Mouse (Mus musculus) kidney, postnatal 0 days (tissue): ENCODE measurements around the gene Ctdspl2. TPM values are rescaled to one million over a fixed set of nuclear protein-coding genes. Genes with fewer than 3 reads are reported as not detected.
"Not testable (repeated sequence)": the region's sequence is repeated elsewhere in the genome, so short reads cannot be mapped to it uniquely, and the experiment has no call there.

ENCODE experiments used
- ATAC-seq: fragments of 200-750 bp; cut with Nextera tagmentation; replicated peaks from 2 replicates; pipeline ENCODE4 v1.8.0; 2017; ENCODE audit warnings: low read depth, moderate number of reproducible peaks, moderate TSS enrichment, moderate library complexity; ENCODE audit not compliant: low FRiP score
- DNase-seq: peaks from one replicate; pipeline ENCODE4 v3.0.0-alpha.2; 2016; ENCODE audit warnings: low spot score
- H3K27ac ChIP-seq: fragments of 300-500 bp; sonication (generic); 2 replicates; pipeline ENCODE4 v1.5.1; 2014; ENCODE audit warnings: mild to moderate bottlenecking
- H3K27me3 ChIP-seq: fragments of 300-500 bp; sonication (generic); 2 replicates; pipeline ENCODE4 v1.6.1; 2014; ENCODE audit warnings: low read length, mixed read lengths; ENCODE audit not compliant: insufficient read depth
- H3K36me3 ChIP-seq: fragments of 300-500 bp; sonication (generic); 2 replicates; pipeline ENCODE4 v1.6.1; 2014; ENCODE audit warnings: low read length, mixed read lengths; ENCODE audit not compliant: insufficient read depth
- H3K4me1 ChIP-seq: fragments of 300-500 bp; sonication (generic); replicated peaks from 2 replicates; pipeline ENCODE4 v1.6.1; 2014; ENCODE audit warnings: antibody characterized with exemption, low read length, mixed read lengths; ENCODE audit not compliant: insufficient read depth
- H3K4me2 ChIP-seq: fragments of 300-500 bp; sonication (generic); 2 replicates; pipeline ENCODE4 v1.6.1; 2014; ENCODE audit warnings: mild to moderate bottlenecking, low read length, moderate library complexity, mixed read lengths
- H3K4me3 ChIP-seq: fragments of 300-500 bp; sonication (generic); replicated peaks from 2 replicates; pipeline ENCODE4 v1.5.1; 2014; ENCODE audit warnings: low read depth, low read length
- H3K9ac ChIP-seq: fragments of 300-500 bp; sonication (generic); 2 replicates; pipeline ENCODE4 v1.6.1; 2014; ENCODE audit warnings: low read depth, low read length
- H3K9me3 ChIP-seq: fragments of 300-500 bp; sonication (generic); replicated peaks from 2 replicates; pipeline ENCODE4 v1.6.1; 2016; ENCODE audit warnings: low read length, inconsistent platforms, mixed read lengths
- CTCF ChIP-seq: IDR thresholded peaks from 2 replicates; pipeline ENCODE4 v1.5.1; 2016; ENCODE audit warnings: antibody characterized with exemption, low read depth, mild to moderate bottlenecking, moderate library complexity
- WGBS: fragments of 180-500 bp; shearing (Covaris S2); extraction: QIAGEN DNeasy Blood & Tissue Kit; methylation state at CpG from one replicate; pipeline ENCODE4 v1.1.7; 2014; 5-methylcytosine and 5-hydroxymethylcytosine counted together
- polyA plus RNA-seq: library from polyadenylated mRNA; unstranded; fragments of >200 nt; fragmentation: Nextera tagmentation; extraction: Ambion mirVana; gene quantifications from 2 replicates; pipeline ENCODE4 v1.2.1, GENCODE M21; 2015

Ctdspl2 gene
- 38.9 and 40.8 TPM in 2 replicates for polyA plus RNA-seq

- TF ChIP-seq CTCF = peak; percentile 27
- Histone ChIP-seq H3K9me3 (no peaks in the 10 kb centered on the region), H3K36me3 (0 out of 2 replicates have a peak, but pooled peaks cover 3% of the 10 kb centered on the region), H3K27me3 (no peaks in the 10 kb centered on the region), H3K4me1 (0 out of 2 replicates have a peak, but pooled peaks cover 7% of the 10 kb centered on the region), H3K9ac (peak within 1 kb of the TSS; percentile 92), H3K4me3 (peak within 1 kb of the TSS; percentile 88), H3K4me2 (peak within 1 kb of the TSS; percentile 54), H3K27ac (peak within 1 kb of the TSS; percentile 98)
- ATAC-seq (peak; percentile 97), DNase-seq (peak; percentile 99)
- 2% methylated on average over 42 of the region's 48 CpGs for WGBS
Observed at GRCm38 (mm10) chr2:121955765-121956223, at the start of gene Ctdspl2, which contains the start of gene Mageb3. Ctdspl2 (plus strand) TSS chr2:121956001. Mageb3 (minus strand) TSS chr2:121956092.

GRCm38 (mm10) chr2:121909975-121910374 is 45.8 kb upstream of the Ctdspl2 start:
- Histone ChIP-seq H3K36me3 (peaks cover 14% of the 10 kb centered on the region; the same call in 1 of the 2 replicates), H3K9me3 (no peaks in the 10 kb centered on the region), H3K4me3 (no peak overlapping the region), H3K4me2 (no peak overlapping the region), H3K27ac (no peak overlapping the region), H3K27me3 (no peaks in the 10 kb centered on the region), H3K9ac (no peak overlapping the region), H3K4me1 (no peaks in the 10 kb centered on the region)
- DNase-seq = no peak
- peak; percentile 53 for TF ChIP-seq CTCF
- WGBS = 85% methylated on average over 3 of the region's 3 CpGs
- ATAC-seq = no peak

GRCm38 (mm10) chr2:121916047-121916970 is 39.5 kb upstream of the Ctdspl2 start:
- H3K27me3 ChIP-seq = no peaks in the 10 kb centered on the region
- H3K4me2 ChIP-seq = no peak overlapping the region
- no peak overlapping the region for H3K27ac ChIP-seq
- H3K4me3 ChIP-seq = no peak overlapping the region
- no peak for DNase-seq
- no peak for TF ChIP-seq CTCF
- H3K9me3 ChIP-seq = no peaks in the 10 kb centered on the region
- peaks cover 13% of the 10 kb centered on the region; the same call in 1 of the 2 replicates for H3K36me3 ChIP-seq
- 82% methylated on average over 5 of the region's 5 CpGs for WGBS
- no peaks in the 10 kb centered on the region for H3K4me1 ChIP-seq
- ATAC-seq = no peak
- no peak overlapping the region for H3K9ac ChIP-seq

GRCm38 (mm10) chr2:121937624-121938023 is 18.2 kb upstream of the Ctdspl2 start:
- not testable (repeated sequence) for H3K9ac ChIP-seq, H3K36me3 ChIP-seq, H3K4me2 ChIP-seq, H3K27ac ChIP-seq, DNase-seq, H3K27me3 ChIP-seq, ATAC-seq, H3K4me1 ChIP-seq, H3K4me3 ChIP-seq, H3K9me3 ChIP-seq
- WGBS = 88% methylated on average over 2 of the region's 2 CpGs

GRCm38 (mm10) chr2:121943364-121943763 is 12.4 kb upstream of the Ctdspl2 start:
- no peaks in the 10 kb centered on the region for H3K27me3 ChIP-seq
- no peak overlapping the region for H3K9ac ChIP-seq
- no peaks in the 10 kb centered on the region for H3K36me3 ChIP-seq
- no peaks in the 10 kb centered on the region for H3K9me3 ChIP-seq
- no peak overlapping the region for H3K27ac ChIP-seq
- DNase-seq (no peak), ATAC-seq (no peak)
- no peak for TF ChIP-seq CTCF
- no peak overlapping the region for H3K4me3 ChIP-seq
- H3K4me1 ChIP-seq = no peaks in the 10 kb centered on the region
- 77% methylated on average over 3 of the region's 3 CpGs for WGBS
- no peak overlapping the region for H3K4me2 ChIP-seq

GRCm38 (mm10) chr2:121954971-121955656 is 687 bp upstream of the Ctdspl2 start:
- H3K4me2 ChIP-seq = peak overlapping the region; percentile 54
- peak overlapping the region; percentile 88 for H3K4me3 ChIP-seq
- WGBS = 9% methylated on average over 10 of the region's 10 CpGs
- peak overlapping the region; percentile 98 for H3K27ac ChIP-seq
- TF ChIP-seq CTCF = no peak
- no peaks in the 10 kb centered on the region for H3K36me3 ChIP-seq
- DNase-seq (peak; percentile 7), ATAC-seq (no peak)
- H3K4me1 ChIP-seq = 0 out of 2 replicates have a peak, but pooled peaks cover 7% of the 10 kb centered on the region
- no peaks in the 10 kb centered on the region for H3K9me3 ChIP-seq
- peak overlapping the region; percentile 92 for H3K9ac ChIP-seq
- H3K27me3 ChIP-seq = no peaks in the 10 kb centered on the region
